Mouse (Mus musculus): ENCODE measurements around the gene Epc2. TPM values are rescaled to one million over a fixed set of nuclear protein-coding genes. Genes with fewer than 3 reads are reported as not detected.

The Epc2 gene
- polyA plus RNA-seq, 1 experiment, result 5.3 TPM

DNA sequence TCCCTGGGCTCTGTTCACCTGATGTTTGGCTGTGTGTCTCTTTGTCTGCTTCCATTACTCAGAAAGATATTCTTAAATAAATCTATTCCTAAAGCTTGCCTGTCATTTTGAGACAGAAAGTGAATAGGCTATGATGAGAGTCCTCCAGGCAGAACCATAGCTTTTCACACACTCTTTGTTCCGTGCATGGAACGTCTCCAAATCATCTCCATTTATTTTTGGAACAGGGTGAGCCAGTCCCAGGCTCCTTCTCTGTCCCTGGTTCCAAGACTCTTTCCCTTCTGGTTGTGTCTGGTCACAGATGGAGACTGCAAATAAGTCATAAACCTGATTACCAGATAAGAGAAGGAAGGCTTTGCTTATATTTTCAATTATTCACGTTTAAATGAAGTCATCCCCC, 145.0 kb downstream of the Epc2 start:
- Histone ChIP-seq H3K27me3 (ENCODE audit: control insufficient read depth, insufficient read depth, insufficient read length) (no peaks in the 10 kb centered on the region), H3K79me2 (ENCODE audit: control insufficient read depth, insufficient read depth) (no peaks in the 10 kb centered on the region), H3ac (ENCODE audit: control insufficient read depth, insufficient read length, low read depth) (no peak overlapping the region), H3K4me3 (ENCODE audit: insufficient read depth, poor library complexity, severe bottlenecking) (no peak overlapping the region), H3K79me3 (ENCODE audit: low read depth) (no peaks in the 10 kb centered on the region), H3K36me3 (ENCODE audit: control insufficient read depth, insufficient read depth) (no peaks in the 10 kb centered on the region)
- TF ChIP-seq MAX (IDR thresholded peaks at IDR 0.05), result no peak
- TF ChIP-seq FOSL1 (IDR thresholded peaks at IDR 0.05; ENCODE audit: insufficient read depth, low read length, poor library complexity, severe bottlenecking), result no peak
- TF ChIP-seq MYOD1 (IDR thresholded peaks at IDR 0.05; ENCODE audit: control insufficient read depth, insufficient read length, low read depth), result no peak
- no peak for TF ChIP-seq MYOG (IDR thresholded peaks at IDR 0.05; ENCODE audit: control insufficient read depth, extremely low read depth, insufficient read length)

- Histone ChIP-seq H3K79me3 (ENCODE audit: low read depth) (no peaks in the 10 kb centered on the region), H3ac (ENCODE audit: control insufficient read depth, insufficient read length, low read depth) (no peak overlapping the region), H3K27me3 (ENCODE audit: control insufficient read depth, insufficient read depth, insufficient read length) (no peaks in the 10 kb centered on the region), H3K36me3 (ENCODE audit: control insufficient read depth, insufficient read depth) (no peaks in the 10 kb centered on the region), H3K4me3 (ENCODE audit: insufficient read depth, poor library complexity, severe bottlenecking) (no peak overlapping the region), H3K79me2 (ENCODE audit: control insufficient read depth, insufficient read depth) (no peaks in the 10 kb centered on the region)
- TF ChIP-seq MYOG (IDR thresholded peaks at IDR 0.05; ENCODE audit: control insufficient read depth, extremely low read depth, insufficient read length), result no peak
- TF ChIP-seq FOSL1 (IDR thresholded peaks at IDR 0.05; ENCODE audit: insufficient read depth, low read length, poor library complexity, severe bottlenecking), result no peak
- TF ChIP-seq MYOD1 (IDR thresholded peaks at IDR 0.05; ENCODE audit: control insufficient read depth, insufficient read length, low read depth), result no peak
- TF ChIP-seq MAX (IDR thresholded peaks at IDR 0.05), result no peak
- TF ChIP-seq CEBPB (IDR thresholded peaks at IDR 0.05; ENCODE audit: low read depth), result peak; percentile 34
- peak; percentile 70 for TF ChIP-seq USF1 (IDR thresholded peaks at IDR 0.05; ENCODE audit: low read depth)
- TF ChIP-seq CTCF (IDR thresholded peaks at IDR 0.05; ENCODE audit: control insufficient read depth, insufficient read depth, insufficient read length), result no peak
Observed at GRCm38 (mm10) chr2:49600021-49600681, 148.9 kb downstream of the Epc2 start.

Other genes starting within 250 kb of the Epc2 start
- 3.4 TPM for gene Kif5c, start 167.8 kb downstream of the Epc2 start, polyA plus RNA-seq (2012; fragmentation: generic; extraction: Trizol)

Data from C2C12 (cell line).